Mouse (Mus musculus) thymus, postnatal 25 days (tissue): ENCODE results near the gene Spaar.
"Not testable (repeated sequence)": the region's sequence is repeated elsewhere in the genome, so short reads cannot be mapped to it uniquely, and the experiment has no call there.

Experiments
- DNase-seq: peaks from one replicate; pipeline ENCODE4 v3.0.0; 2022

Spaar gene

GRCm38 (mm10) chr4:43729126-43729525, 708 bp upstream of the Spaar start:
- no peak for DNase-seq

- DNase-seq, result no peak
These were observed 990 bp downstream of the Spaar start for GRCm38 (mm10) chr4:43730750-43731297.

- DNase-seq, result no peak
These were observed 2.3 kb downstream of the Spaar start for GRCm38 (mm10) chr4:43732171-43732570.

GRCm38 (mm10) chr4:43733186-43733585, 3.4 kb downstream of the Spaar start:
- DNase-seq, result no peak

- no peak for DNase-seq
These were observed 7.3 kb downstream of the Spaar start for GRCm38 (mm10) chr4:43737144-43737543.

GRCm38 (mm10) chr4:43738989-43739674, 9.3 kb downstream of the Spaar start:
- DNase-seq, result no peak

- DNase-seq, result no peak
These were observed 11.7 kb downstream of the Spaar start for GRCm38 (mm10) chr4:43741526-43741925.

- no peak for DNase-seq
These were observed 12.8 kb downstream of the Spaar start for GRCm38 (mm10) chr4:43742637-43743036.

GRCm38 (mm10) chr4:43743099-43743498, 13.3 kb downstream of the Spaar start:
- no peak for DNase-seq

- no peak for DNase-seq
These were observed 15.4 kb downstream of the Spaar start for GRCm38 (mm10) chr4:43745187-43745586.

GRCm38 (mm10) chr4:43757213-43757612, 27.4 kb downstream of the Spaar start:
- no peak for DNase-seq

GRCm38 (mm10) chr4:43759571-43760418, 30.0 kb downstream of the Spaar start:
- no peak for DNase-seq

GRCm38 (mm10) chr4:43760460-43760859, 30.6 kb downstream of the Spaar start:
- DNase-seq, result peak; percentile 14

GRCm38 (mm10) chr4:43761336-43761735, 31.5 kb downstream of the Spaar start:
- no peak for DNase-seq

- DNase-seq, result peak; percentile 35
These were observed 33.6 kb downstream of the Spaar start for GRCm38 (mm10) chr4:43763410-43763809.

GRCm38 (mm10) chr4:43768341-43768740, 38.5 kb downstream of the Spaar start:
- DNase-seq, result no peak

- DNase-seq, result no peak
These were observed 39.5 kb downstream of the Spaar start for GRCm38 (mm10) chr4:43769374-43769773.

GRCm38 (mm10) chr4:43770909-43771308, 41.1 kb downstream of the Spaar start, which contains the start of gene Olfr159:
Olfr159 (minus strand) TSS chr4:43771009.
- no peak for DNase-seq

GRCm38 (mm10) chr4:43771626-43772025, 41.8 kb downstream of the Spaar start:
- no peak for DNase-seq

GRCm38 (mm10) chr4:43772304-43772703, 42.5 kb downstream of the Spaar start:
- DNase-seq, result no peak

- DNase-seq, result no peak
These were observed 65.5 kb downstream of the Spaar start for GRCm38 (mm10) chr4:43795296-43795695.

- DNase-seq, result not testable (repeated sequence)
These were observed 66.0 kb downstream of the Spaar start for GRCm38 (mm10) chr4:43795844-43796243.

GRCm38 (mm10) chr4:43798936-43799335, 69.1 kb downstream of the Spaar start:
- DNase-seq, result no peak
